Mouse (Mus musculus) retina, postnatal 7 days (tissue): Measurements from ENCODE around the gene Ppp2r2c.

Experiments
- DNase-seq: peaks from one replicate; pipeline ENCODE4 v3.0.0-alpha.2; 2012; ENCODE audit warnings: low read depth, low spot score

Ppp2r2c gene

GRCm38 (mm10) chr5:36979001-36979400, 110.7 kb downstream of the Ppp2r2c start:
- no peak for DNase-seq

- no peak for DNase-seq
These were observed 111.3 kb downstream of the Ppp2r2c start for GRCm38 (mm10) chr5:36979631-36980030.

- DNase-seq: no peak
These were observed 114.0 kb downstream of the Ppp2r2c start for GRCm38 (mm10) chr5:36982271-36982670.

GRCm38 (mm10) chr5:36986617-36987016, 118.3 kb downstream of the Ppp2r2c start:
- no peak for DNase-seq

GRCm38 (mm10) chr5:36988124-36988780, 119.9 kb downstream of the Ppp2r2c start:
- no peak for DNase-seq

- DNase-seq: peak; percentile 95
These were observed 120.7 kb downstream of the Ppp2r2c start, which contains the start of gene Wfs1 for GRCm38 (mm10) chr5:36988781-36989624. Wfs1 (minus strand) TSS chr5:36989205.

GRCm38 (mm10) chr5:36989625-36989977, 121.3 kb downstream of the Ppp2r2c start:
- no peak for DNase-seq

GRCm38 (mm10) chr5:36990196-36990595, 121.9 kb downstream of the Ppp2r2c start:
- DNase-seq: no peak

GRCm38 (mm10) chr5:36990631-36991350, 122.5 kb downstream of the Ppp2r2c start:
- DNase-seq: no peak

- DNase-seq: no peak
These were observed 128.1 kb downstream of the Ppp2r2c start for GRCm38 (mm10) chr5:36996410-36996809.

- no peak for DNase-seq
These were observed 129.7 kb downstream of the Ppp2r2c start for GRCm38 (mm10) chr5:36997996-36998395.

- no peak for DNase-seq
These were observed 132.7 kb downstream of the Ppp2r2c start for GRCm38 (mm10) chr5:37001002-37001401.

- DNase-seq: peak; percentile 66
These were observed 133.7 kb downstream of the Ppp2r2c start for GRCm38 (mm10) chr5:37002001-37002400.
